Mouse (Mus musculus): Measurements from ENCODE around the gene Traf3ip3. TPM values are rescaled to one million over a fixed set of nuclear protein-coding genes. Genes with fewer than 3 reads are reported as not detected.

Gene Traf3ip3
- polyA plus RNA-seq, 1 experiment from 2014 or later = 1.4 TPM

DNA sequence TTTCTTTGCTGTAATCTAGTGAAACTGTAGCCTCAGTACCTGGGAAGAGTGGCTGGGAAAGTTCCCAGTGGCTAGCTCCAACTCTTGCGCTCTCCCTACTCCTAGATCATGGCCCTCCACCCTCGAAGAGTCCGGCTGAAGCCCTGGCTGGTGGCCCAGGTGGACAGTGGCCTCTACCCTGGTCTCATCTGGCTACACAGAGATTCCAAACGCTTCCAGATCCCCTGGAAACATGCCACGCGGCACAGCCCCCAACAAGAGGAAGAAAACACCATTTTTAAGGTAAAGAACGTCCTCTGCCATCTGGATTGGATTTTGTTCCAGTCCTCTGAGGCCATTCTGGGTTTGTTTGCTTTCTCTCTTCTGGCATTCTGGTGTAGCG, 44.4 kb downstream of the Traf3ip3 start:
- peaks cover 38% of the 10 kb centered on the region for H3K4me1 ChIP-seq
- peaks cover 29% of the 10 kb centered on the region for H3K27me3 ChIP-seq (replicated peaks)
- no peak for ATAC-seq (ENCODE audit: extremely low read depth, insufficient number of reproducible peaks, low FRiP score, low TSS enrichment)
- WGBS = 68% methylated on average over 8 of the region's 8 CpGs
- H3K4me3 ChIP-seq = no peak overlapping the region
- H3K9ac ChIP-seq = no peak overlapping the region; the same call in 1 of the 2 replicates
- H3K27ac ChIP-seq (replicated peaks) = peak overlapping the region; percentile 66
- no peak overlapping the region for H3K4me2 ChIP-seq
- H3K36me3 ChIP-seq = no peaks in the 10 kb centered on the region
- H3K9me3 ChIP-seq = no peaks in the 10 kb centered on the region

DNA sequence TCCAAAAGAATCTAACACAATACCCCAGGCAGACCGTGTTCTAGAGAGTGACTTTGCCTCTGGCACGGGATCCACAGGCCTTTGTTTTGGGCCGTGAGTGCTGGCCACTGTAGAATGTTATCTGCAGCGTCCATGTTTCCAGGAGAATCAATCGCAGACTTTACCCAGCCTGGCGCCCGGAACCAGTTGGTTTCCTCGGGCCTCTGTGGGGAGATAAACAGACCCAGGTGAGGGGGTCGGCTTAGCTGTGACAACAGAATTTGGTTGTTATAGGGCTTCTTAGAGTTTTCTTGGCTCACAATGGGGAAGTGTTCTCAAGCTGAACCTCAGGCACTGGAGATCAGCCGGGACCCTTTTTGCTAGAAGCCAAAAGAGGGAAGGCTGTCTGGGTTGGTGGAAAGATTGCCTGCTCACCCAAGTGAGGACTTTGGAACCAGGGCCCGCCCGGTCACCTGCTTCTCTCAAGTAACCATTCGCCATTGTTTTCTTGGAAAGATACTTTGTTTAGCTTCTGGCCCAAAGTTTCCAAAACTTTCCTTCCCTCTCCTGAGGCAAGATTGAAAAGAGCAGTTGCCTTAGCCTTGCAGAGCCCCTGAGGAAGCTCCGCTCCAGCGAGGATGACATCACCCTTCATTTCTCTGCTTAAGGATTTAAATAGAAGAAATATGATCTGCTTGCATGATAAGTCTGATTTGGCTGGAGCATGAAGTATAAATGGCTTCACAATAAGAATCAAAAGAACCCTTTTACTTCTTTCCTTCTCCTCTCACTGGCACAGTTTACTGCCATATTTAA, 45.0 kb downstream of the Traf3ip3 start:
- Histone ChIP-seq H3K27ac (replicated peaks) (peak overlapping the region; percentile 66), H3K36me3 (no peaks in the 10 kb centered on the region), H3K4me1 (peaks cover 40% of the 10 kb centered on the region), H3K27me3 (replicated peaks) (peaks cover 29% of the 10 kb centered on the region), H3K9me3 (no peaks in the 10 kb centered on the region), H3K4me2 (no peak overlapping the region; the same call in 1 of the 2 replicates), H3K9ac (no peak overlapping the region), H3K4me3 (no peak overlapping the region)
- ATAC-seq (ENCODE audit: extremely low read depth, insufficient number of reproducible peaks, low FRiP score, low TSS enrichment) = no peak
- WGBS = 58% methylated on average over 15 of the region's 15 CpGs

DNA sequence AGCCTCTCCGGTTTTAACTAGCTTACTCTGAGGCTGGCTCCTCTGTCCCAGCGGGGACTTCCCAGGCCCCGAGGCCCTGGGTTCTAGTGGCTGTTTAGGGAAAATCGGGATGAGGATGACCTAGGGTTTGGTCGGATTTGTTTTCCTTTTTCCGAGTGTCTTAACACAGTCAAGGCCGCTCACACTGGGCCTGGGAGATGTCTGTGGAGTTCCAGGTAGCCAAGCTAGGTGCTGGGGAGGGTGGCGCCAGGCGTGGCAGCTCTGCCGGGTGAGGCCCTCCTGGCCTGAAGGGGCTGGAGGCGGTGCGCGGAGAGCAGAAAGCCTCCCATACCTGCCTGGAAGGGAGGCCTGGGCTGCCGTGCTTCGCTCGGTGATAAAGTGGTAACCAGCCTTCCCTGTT, 47.9 kb downstream of the Traf3ip3 start:
- H3K27me3 ChIP-seq (replicated peaks) = peaks cover 29% of the 10 kb centered on the region
- 28% methylated on average over 16 of the region's 16 CpGs for WGBS
- H3K4me3 ChIP-seq = peak overlapping the region; percentile 57
- no peak for ATAC-seq (ENCODE audit: extremely low read depth, insufficient number of reproducible peaks, low FRiP score, low TSS enrichment)
- H3K4me1 ChIP-seq = peaks cover 45% of the 10 kb centered on the region
- no peaks in the 10 kb centered on the region for H3K9me3 ChIP-seq
- peak overlapping the region; percentile 73 for H3K9ac ChIP-seq
- H3K4me2 ChIP-seq = peak overlapping the region; percentile 81
- H3K27ac ChIP-seq (replicated peaks) = no peak overlapping the region
- no peaks in the 10 kb centered on the region for H3K36me3 ChIP-seq

DNA sequence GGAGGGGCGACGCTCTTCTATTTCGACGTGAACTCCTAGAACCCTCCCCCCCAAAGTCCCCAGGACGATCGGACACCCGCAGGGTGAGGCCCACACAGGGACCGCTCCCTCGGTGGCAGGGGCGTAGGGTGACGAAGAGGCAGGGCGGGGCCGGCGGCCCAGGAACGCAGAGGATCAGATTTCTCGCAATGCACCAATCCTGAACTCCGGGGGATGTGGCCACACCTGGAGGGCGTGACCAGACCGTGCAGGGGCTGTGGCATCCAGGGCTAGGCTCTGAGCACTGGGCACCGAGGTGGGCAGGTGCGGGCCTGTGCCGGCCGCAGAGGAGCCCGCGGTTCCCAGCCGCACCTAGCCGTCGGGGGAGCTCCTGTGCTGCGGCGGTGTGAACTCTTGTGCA, 48.6 kb downstream of the Traf3ip3 start, which contains the start of gene Irf6:
Gene Irf6, plus strand, starts transcription at position 240 of the 400 bp plus-strand sequence.
- H3K9ac ChIP-seq = peak within 1 kb of the TSS; percentile 73

DNA sequence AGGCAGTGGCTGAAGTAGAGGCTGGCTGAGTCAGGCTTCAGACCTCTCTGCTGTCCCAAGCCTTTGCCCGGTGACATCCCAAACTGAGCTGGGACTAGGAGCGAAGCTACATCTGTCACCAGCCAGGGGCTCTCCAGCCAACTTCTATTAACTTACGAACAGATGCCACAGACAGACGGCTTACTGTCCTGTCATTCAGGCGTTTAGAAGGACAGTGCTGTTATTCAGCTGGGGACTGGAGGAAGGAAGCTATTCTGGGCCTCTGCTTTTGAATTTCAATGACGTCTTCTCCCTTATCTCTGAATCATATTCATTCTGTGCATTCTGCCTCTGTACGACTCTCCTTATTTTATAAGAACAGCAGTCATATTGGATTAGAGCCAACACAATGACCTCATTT, 50.4 kb downstream of the Traf3ip3 start:
- Histone ChIP-seq H3K9ac (peak overlapping the region; percentile 58; the same call in 1 of the 2 replicates), H3K27me3 (replicated peaks) (peaks cover 29% of the 10 kb centered on the region), H3K9me3 (no peaks in the 10 kb centered on the region), H3K36me3 (no peaks in the 10 kb centered on the region), H3K27ac (replicated peaks) (peak overlapping the region; percentile 38), H3K4me2 (peak overlapping the region; percentile 31; the same call in 1 of the 2 replicates), H3K4me1 (peaks cover 39% of the 10 kb centered on the region), H3K4me3 (no peak overlapping the region)
- 14% methylated on average over 7 of the region's 7 CpGs for WGBS
- no peak for ATAC-seq (ENCODE audit: extremely low read depth, insufficient number of reproducible peaks, low FRiP score, low TSS enrichment)

More for the DNA sequence above, 48.6 kb downstream of the Traf3ip3 start, which contains the start of gene Irf6:
- no peaks in the 10 kb centered on the region for H3K9me3 ChIP-seq
- H3K27me3 ChIP-seq (replicated peaks) = peaks cover 29% of the 10 kb centered on the region
- no peak within 1 kb of the TSS for H3K27ac ChIP-seq (replicated peaks)
- H3K36me3 ChIP-seq = no peaks in the 10 kb centered on the region
- peak within 1 kb of the TSS; percentile 57 for H3K4me3 ChIP-seq
- WGBS = under 1% methylated on average over 30 of the region's 30 CpGs
- H3K4me2 ChIP-seq = peak within 1 kb of the TSS; percentile 81
- peaks cover 50% of the 10 kb centered on the region for H3K4me1 ChIP-seq
- peak; percentile 72 for ATAC-seq (ENCODE audit: extremely low read depth, insufficient number of reproducible peaks, low FRiP score, low TSS enrichment)

DNA sequence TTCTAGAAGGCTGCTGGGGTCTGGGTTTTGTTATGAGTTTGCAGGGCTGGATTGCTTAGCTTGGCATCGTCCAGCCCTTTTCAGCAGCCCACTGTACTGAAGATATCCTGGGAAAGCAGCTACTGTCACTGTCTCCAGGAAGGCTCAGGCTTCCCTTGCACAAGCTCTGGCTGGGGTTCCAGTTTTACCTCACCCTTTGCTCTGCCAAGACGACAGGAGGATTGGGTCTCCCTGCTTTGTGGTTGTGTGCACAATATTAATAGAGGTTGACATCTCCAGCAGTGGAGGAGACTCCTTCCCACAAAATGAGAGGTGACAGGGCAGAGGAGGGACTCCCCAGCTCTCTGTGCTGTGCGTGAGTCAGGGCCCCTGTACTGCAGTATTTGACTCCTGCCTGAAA, 52.3 kb downstream of the Traf3ip3 start:
- no peak for ATAC-seq (ENCODE audit: extremely low read depth, insufficient number of reproducible peaks, low FRiP score, low TSS enrichment)

DNA sequence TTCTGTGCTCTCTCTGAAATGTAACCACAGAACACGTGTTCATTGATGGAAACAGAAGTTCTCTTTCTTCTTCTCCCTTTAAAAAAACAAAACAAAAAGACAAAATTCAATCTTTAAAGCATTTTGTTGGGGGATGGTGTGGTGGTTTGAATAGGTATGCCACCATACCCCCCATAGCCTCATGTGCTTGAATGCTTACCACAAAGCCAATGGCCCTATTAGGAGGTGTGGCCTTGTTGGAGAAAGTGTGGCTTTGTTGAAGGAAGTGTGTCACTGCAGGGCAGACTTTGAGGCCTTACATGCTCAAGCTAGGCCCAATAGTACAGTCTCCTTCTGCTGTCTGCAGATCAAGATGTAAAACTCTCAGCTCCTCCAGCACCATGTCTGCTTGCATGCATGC, 55.1 kb downstream of the Traf3ip3 start:
- H3K27ac ChIP-seq (replicated peaks) = no peak overlapping the region
- H3K9ac ChIP-seq = no peak overlapping the region
- H3K36me3 ChIP-seq = no peaks in the 10 kb centered on the region
- WGBS = 75% methylated on average over 1 of the region's 1 CpGs
- H3K27me3 ChIP-seq (replicated peaks) = peaks cover 8% of the 10 kb centered on the region; the same call in 1 of the 2 replicates
- H3K4me2 ChIP-seq = no peak overlapping the region
- H3K4me3 ChIP-seq = no peak overlapping the region
- no peak for ATAC-seq (ENCODE audit: extremely low read depth, insufficient number of reproducible peaks, low FRiP score, low TSS enrichment)
- H3K4me1 ChIP-seq = peaks cover 23% of the 10 kb centered on the region
- no peaks in the 10 kb centered on the region for H3K9me3 ChIP-seq

More for the DNA sequence above, 52.3 kb downstream of the Traf3ip3 start:
- H3K4me2 ChIP-seq = no peak overlapping the region
- WGBS = 48% methylated on average over 3 of the region's 3 CpGs
- peaks cover 25% of the 10 kb centered on the region for H3K27me3 ChIP-seq (replicated peaks)
- peaks cover 38% of the 10 kb centered on the region for H3K4me1 ChIP-seq
- H3K4me3 ChIP-seq = no peak overlapping the region
- 0 out of 2 replicates have a peak overlapping the region, but pooled peaks have one; percentile 20 for H3K27ac ChIP-seq (replicated peaks)
- H3K36me3 ChIP-seq = no peaks in the 10 kb centered on the region
- H3K9ac ChIP-seq = no peak overlapping the region
- no peaks in the 10 kb centered on the region for H3K9me3 ChIP-seq

DNA sequence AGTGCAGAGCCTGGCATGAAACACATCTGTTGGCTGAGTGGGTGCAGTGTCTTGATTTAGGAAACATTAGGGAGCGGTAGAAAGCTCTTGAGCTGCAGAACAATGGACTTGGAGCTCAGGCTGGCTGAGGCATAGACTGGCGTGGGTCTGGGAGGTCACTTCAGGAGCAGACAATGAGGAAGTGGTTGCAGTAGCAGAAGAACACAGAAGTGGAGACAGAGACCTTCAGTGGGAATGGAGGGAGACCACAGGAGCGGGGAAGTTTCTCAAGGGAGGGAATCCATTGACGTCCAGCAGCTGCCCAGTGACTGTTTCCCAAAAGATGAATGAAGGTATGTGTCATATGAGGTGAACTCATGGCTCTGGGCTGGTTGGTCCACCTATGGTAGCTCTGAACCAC, 56.4 kb downstream of the Traf3ip3 start:
- no peaks in the 10 kb centered on the region for H3K9me3 ChIP-seq
- H3K27ac ChIP-seq (replicated peaks) = no peak overlapping the region
- H3K4me1 ChIP-seq = peaks cover 15% of the 10 kb centered on the region
- H3K4me2 ChIP-seq = no peak overlapping the region
- H3K4me3 ChIP-seq = no peak overlapping the region
- 63% methylated on average over 4 of the region's 4 CpGs for WGBS
- no peaks in the 10 kb centered on the region for H3K36me3 ChIP-seq
- H3K9ac ChIP-seq = no peak overlapping the region
- ATAC-seq (ENCODE audit: extremely low read depth, insufficient number of reproducible peaks, low FRiP score, low TSS enrichment) = no peak
- H3K27me3 ChIP-seq (replicated peaks) = peaks cover 8% of the 10 kb centered on the region; the same call in 1 of the 2 replicates

DNA sequence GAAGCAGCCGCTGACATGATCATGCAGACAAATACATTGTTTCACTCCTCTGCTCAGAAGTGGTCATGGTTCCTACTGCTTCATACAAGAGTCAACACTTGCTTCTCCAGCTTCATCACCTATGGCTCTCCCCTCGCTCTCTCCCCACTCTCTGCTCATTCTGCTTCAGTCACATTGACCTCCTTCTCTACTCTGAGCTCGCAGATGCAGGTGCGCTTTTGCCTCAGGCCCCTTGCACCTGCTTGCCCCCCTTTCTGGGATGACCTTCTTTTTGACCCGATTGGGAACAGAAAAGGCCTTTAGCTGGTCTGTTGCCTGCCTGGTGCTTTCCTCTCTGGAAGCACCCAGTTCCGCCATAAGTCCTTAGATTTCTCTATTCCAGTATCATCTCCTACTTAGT, 57.0 kb downstream of the Traf3ip3 start:
- Histone ChIP-seq H3K4me1 (peaks cover 12% of the 10 kb centered on the region), H3K27ac (replicated peaks) (no peak overlapping the region), H3K9ac (no peak overlapping the region), H3K27me3 (replicated peaks) (peaks cover 8% of the 10 kb centered on the region; the same call in 1 of the 2 replicates), H3K4me2 (no peak overlapping the region), H3K4me3 (no peak overlapping the region), H3K9me3 (no peaks in the 10 kb centered on the region), H3K36me3 (no peaks in the 10 kb centered on the region)
- WGBS = 80% methylated on average over 6 of the region's 6 CpGs
- ATAC-seq (ENCODE audit: extremely low read depth, insufficient number of reproducible peaks, low FRiP score, low TSS enrichment) = no peak

DNA sequence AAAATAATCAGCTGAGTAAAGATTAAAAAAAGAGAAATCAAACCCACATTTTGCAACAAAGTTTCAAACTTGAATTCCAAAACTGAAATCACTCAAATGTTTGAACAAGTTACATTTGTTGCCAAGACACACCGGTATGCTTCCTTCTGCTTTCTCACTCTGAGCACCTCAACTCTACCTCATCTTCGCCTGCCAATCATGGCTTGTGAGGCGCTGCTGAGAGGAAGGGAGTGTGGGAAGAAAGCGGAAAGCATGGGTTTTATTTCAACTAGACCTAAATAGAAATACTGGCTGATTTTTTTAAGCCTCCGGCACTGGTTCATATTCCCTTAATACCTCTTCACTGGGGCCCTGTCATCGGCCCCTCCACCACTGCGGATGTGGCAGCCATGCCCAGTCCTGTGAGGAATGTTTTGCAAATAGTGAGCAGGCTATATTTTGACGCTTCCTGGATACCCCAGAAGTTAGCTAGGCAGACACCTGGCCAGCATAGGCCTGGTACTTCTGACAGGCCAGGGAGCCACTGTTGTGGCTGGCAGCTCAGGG, 58.9 kb downstream of the Traf3ip3 start:
- Histone ChIP-seq H3K4me3 (no peak overlapping the region), H3K36me3 (no peaks in the 10 kb centered on the region), H3K27ac (replicated peaks) (no peak overlapping the region), H3K4me2 (no peak overlapping the region), H3K9ac (no peak overlapping the region), H3K27me3 (replicated peaks) (peaks cover 8% of the 10 kb centered on the region; the same call in 1 of the 2 replicates), H3K9me3 (no peaks in the 10 kb centered on the region), H3K4me1 (no peaks in the 10 kb centered on the region)
- 77% methylated on average over 8 of the region's 8 CpGs for WGBS
- ATAC-seq (ENCODE audit: extremely low read depth, insufficient number of reproducible peaks, low FRiP score, low TSS enrichment) = no peak

DNA sequence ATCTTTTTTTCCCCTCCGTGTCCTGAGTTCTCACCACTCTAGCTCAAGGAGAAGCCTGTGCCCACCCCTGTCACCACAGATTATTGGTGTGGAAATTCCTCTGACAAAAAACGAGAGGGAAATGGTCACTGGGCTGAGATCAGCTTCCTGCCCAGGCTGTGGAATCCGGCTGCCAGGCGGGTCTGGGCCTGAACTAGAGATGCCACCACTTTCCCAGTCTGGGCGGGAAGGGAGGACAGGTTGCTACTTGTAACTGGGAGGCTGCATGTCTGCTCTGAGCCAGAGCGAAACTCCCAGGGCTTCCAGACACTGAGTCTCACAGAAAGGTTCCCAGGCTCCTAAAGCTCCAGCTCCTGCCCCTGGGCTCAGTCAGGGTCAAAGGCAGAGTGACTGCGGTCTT, 60.4 kb downstream of the Traf3ip3 start:
- no peaks in the 10 kb centered on the region for H3K4me1 ChIP-seq
- peaks cover 8% of the 10 kb centered on the region; the same call in 1 of the 2 replicates for H3K27me3 ChIP-seq (replicated peaks)
- H3K36me3 ChIP-seq = no peaks in the 10 kb centered on the region
- H3K9me3 ChIP-seq = no peaks in the 10 kb centered on the region
- no peak overlapping the region for H3K4me3 ChIP-seq
- ATAC-seq (ENCODE audit: extremely low read depth, insufficient number of reproducible peaks, low FRiP score, low TSS enrichment) = no peak
- no peak overlapping the region for H3K27ac ChIP-seq (replicated peaks)
- H3K9ac ChIP-seq = no peak overlapping the region
- 57% methylated on average over 7 of the region's 7 CpGs for WGBS
- no peak overlapping the region for H3K4me2 ChIP-seq
